Mouse (Mus musculus): Measurements from ENCODE around the gene Cd3d.

- TF ChIP-seq CTCF (IDR thresholded peaks at IDR 0.05; ENCODE audit: extremely low read depth, insufficient read length, insufficient replicate concordance, low read depth, low read length) (no peak), POLR2A (IDR thresholded peaks at IDR 0.05; ENCODE audit: low read depth, low read length) (no peak)
These were observed 42.6 kb downstream of the Cd3d start for GRCm38 (mm10) chr9:45024187-45024586.

Data from small intestine, adult 2 months (tissue).